Mouse (Mus musculus): Measurements from ENCODE around the gene Lyz1.
"Not testable (repeated sequence)": the region's sequence is repeated elsewhere in the genome, so short reads cannot be mapped to it uniquely, and the experiment has no call there.

The Lyz1 gene

GRCm38 (mm10) chr10:117287226-117287850 is 5.3 kb downstream of the Lyz1 start:
- no peak for DNase-seq (ENCODE audit: low spot score in 2 of 2)

- DNase-seq (ENCODE audit: low spot score in 2 of 2): no peak
Observed at GRCm38 (mm10) chr10:117286366-117286970, 6.2 kb downstream of the Lyz1 start.

- not testable (repeated sequence) for DNase-seq (ENCODE audit: low spot score in 2 of 2)
Observed at GRCm38 (mm10) chr10:117285584-117285983, 7.1 kb downstream of the Lyz1 start.

- peak in 1 of 2 experiments; percentile 20 for DNase-seq (ENCODE audit: low spot score in 2 of 2)
Observed at GRCm38 (mm10) chr10:117284578-117285520, 7.8 kb downstream of the Lyz1 start.

GRCm38 (mm10) chr10:117283871-117284577 is 8.6 kb downstream of the Lyz1 start:
- no peak for DNase-seq (ENCODE audit: low spot score in 2 of 2)

- not testable (repeated sequence) for DNase-seq (ENCODE audit: low spot score in 2 of 2)
Observed at GRCm38 (mm10) chr10:117283196-117283595, 9.5 kb downstream of the Lyz1 start.

GRCm38 (mm10) chr10:117282551-117282950 is 10.1 kb downstream of the Lyz1 start:
- no peak for DNase-seq (ENCODE audit: low spot score in 2 of 2)

GRCm38 (mm10) chr10:117282049-117282448 is 10.6 kb downstream of the Lyz1 start, which contains the start of gene Lyz2:
Lyz2 (minus strand) TSS chr10:117282321.
- DNase-seq (ENCODE audit: low spot score in 2 of 2): peak; percentile 23 to 47

GRCm38 (mm10) chr10:117281381-117281920 is 11.2 kb downstream of the Lyz1 start:
- DNase-seq (ENCODE audit: low spot score in 2 of 2): no peak

- no peak for DNase-seq (ENCODE audit: low spot score in 2 of 2)
Observed at GRCm38 (mm10) chr10:117280000-117280399, 12.7 kb downstream of the Lyz1 start.

- DNase-seq (ENCODE audit: low spot score in 2 of 2): not testable (repeated sequence)
Observed at GRCm38 (mm10) chr10:117278510-117278909, 14.2 kb downstream of the Lyz1 start.

- DNase-seq (ENCODE audit: low spot score in 2 of 2): not testable (repeated sequence)
Observed at GRCm38 (mm10) chr10:117277779-117278178, 14.9 kb downstream of the Lyz1 start.

- no peak for DNase-seq (ENCODE audit: low spot score in 2 of 2)
Observed at GRCm38 (mm10) chr10:117275681-117276369, 16.8 kb downstream of the Lyz1 start.

GRCm38 (mm10) chr10:117274645-117275044 is 18.0 kb downstream of the Lyz1 start:
- not testable (repeated sequence) for DNase-seq (ENCODE audit: low spot score in 2 of 2)

- DNase-seq (ENCODE audit: low spot score in 2 of 2): no peak
Observed at GRCm38 (mm10) chr10:117272023-117272422, 20.6 kb downstream of the Lyz1 start.

GRCm38 (mm10) chr10:117259870-117260269 is 32.8 kb downstream of the Lyz1 start:
- DNase-seq (ENCODE audit: low spot score in 2 of 2): no peak

GRCm38 (mm10) chr10:117238603-117239002 is 54.1 kb downstream of the Lyz1 start, which contains the start of gene 9530003J23Rik:
9530003J23Rik (minus strand) TSS chr10:117238703.
- DNase-seq (ENCODE audit: low spot score in 2 of 2): no peak

Data from heart, adult 9 months (tissue).